10 mouse cellular contexts compared by ENCODE assay signal in the genomic region with DNA sequence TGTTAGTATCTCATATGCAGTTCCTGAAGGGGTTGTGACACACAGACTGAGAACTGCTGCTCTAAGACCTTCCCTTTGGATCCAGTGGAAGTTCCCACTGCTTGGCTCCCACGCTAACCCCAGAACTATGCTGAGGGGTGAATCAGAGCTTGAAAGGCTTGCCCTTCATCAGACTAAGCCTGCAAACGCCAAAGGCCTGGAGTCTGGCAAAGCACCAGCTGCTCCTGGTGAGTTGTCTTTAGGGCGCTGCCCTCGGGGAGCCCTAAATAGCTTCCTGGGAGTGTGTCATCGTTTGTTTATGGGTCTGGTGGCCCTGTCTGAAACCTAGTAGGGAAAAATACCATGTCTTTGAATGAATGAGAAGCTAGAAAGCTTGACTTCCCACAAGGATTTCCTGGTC. TPM values are rescaled to one million over a fixed set of nuclear protein-coding genes. Genes with fewer than 3 reads are reported as not detected.
A peak's percentile ranks its signal among the peaks of the same experiment; 100 is the strongest.
DNase-seq lines count a peak whose midpoint lies in the region.
"Had no signal": no experiment of that assay in that cellular context is flagged by ENCODE, and none has a peak within 500 bp of the region (broad histone marks: within the 10 kb centered on the region; RNA-seq: fewer than 3 reads in every experiment).

No protein-coding gene starts in this region.

- intact Hi-C loops in left cerebral cortex, postnatal 4 days (cut with DNase I): no loop called here

- peak; percentile 42 for DNase-seq in gastrocnemius, adult 18-20 months (ENCODE audit: low spot score)
- DNase-seq in gastrocnemius, postnatal 4 days (ENCODE audit: low spot score in 2 of 2): no peak
- DNase-seq in left cerebral cortex, postnatal 4 days: peak; percentile 29
- DNase-seq in left cerebral cortex, adult 18-20 months (ENCODE audit: low spot score in 2 of 2): no peak
- DNase-seq in adrenal gland, adult 8-10 months: peak; percentile 84
- DNase-seq in large intestine, adult 2 months (ENCODE audit: low read depth, low spot score): peak; percentile 25
- DNase-seq in frontal cortex, adult 2 months (ENCODE audit: extremely low spot score in 1 of 2, low spot score in 1 of 2): no peak
- DNase-seq in left cerebral cortex, adult 8-10 months (ENCODE audit: low spot score in 2 of 2): no peak
- DNase-seq: cerebellum, adult 9-10 months; forebrain, postnatal 0 days had no signal

- 14% methylated on average over 5 of the region's 5 CpGs for WGBS in large intestine, adult 2 months

RNA-seq across cellular contexts. Expression of gene Metap2, which starts 47.3 kb away (rescaled TPM):
- 100 to 1,000 TPM; 162 to 177 TPM for total RNA-seq in gastrocnemius, adult 18-20 months (2021)
- 100 to 1,000 TPM; 173 to 183 TPM for total RNA-seq in gastrocnemius, postnatal 4 days (2021)
- 100 to 1,000 TPM; 151 to 163 TPM for total RNA-seq in left cerebral cortex, postnatal 4 days (2021)
- 100 to 1,000 TPM; 103 to 113 TPM for total RNA-seq in left cerebral cortex, adult 18-20 months (2021)
- 100 to 1,000 TPM; 159 to 224 (median 194) TPM for total RNA-seq in adrenal gland, adult 8-10 months (2022)
- polyA plus RNA-seq in large intestine, adult 2 months (2012; rRNA removed): 30.6 and 33.9 TPM in 2 replicates
- 140 and 148 TPM in 2 replicates for polyA plus RNA-seq in frontal cortex, adult 2 months (2012; rRNA removed)
- total RNA-seq in left cerebral cortex, adult 8-10 months (2022): 100 to 1,000 TPM; 101 to 109 (median 105) TPM

Comparison
In these comparisons a context has a peak if more than half of its experiments do, and no peak if none do; other contexts are left out.
1. DNase-seq: peak in gastrocnemius, adult 18-20 months (single experiment), left cerebral cortex, postnatal 4 days (single experiment), adrenal gland, adult 8-10 months (single experiment) and large intestine, adult 2 months (single experiment); none in gastrocnemius, postnatal 4 days (0 of 2), left cerebral cortex, adult 18-20 months (0 of 2), frontal cortex, adult 2 months (0 of 2) and left cerebral cortex, adult 8-10 months (0 of 2).